Mouse (Mus musculus) CH12.LX (cell line): ENCODE data around the gene Srprb.

Experiments used
- CHD1 ChIP-seq: IDR thresholded peaks from 2 replicates; pipeline ENCODE4 v1.6.1; 2012; ENCODE audit warnings: low read depth, low read length, improper control_type of control experiment, inconsistent platforms
- ELF1 ChIP-seq: IDR thresholded peaks from 2 replicates; pipeline ENCODE4 v1.6.1; 2014; ENCODE audit warnings: low read depth, mild to moderate bottlenecking, inconsistent platforms, low read length, improper control_type of control experiment
- MAX ChIP-seq: IDR thresholded peaks from 2 replicates; pipeline ENCODE4 v1.6.1; 2011; ENCODE audit warnings: low read length, improper control_type of control experiment
- ZC3H11A ChIP-seq: IDR thresholded peaks from 2 replicates; pipeline ENCODE4 v1.6.1; 2012; ENCODE audit warnings: low read depth, mild to moderate bottlenecking, inconsistent platforms, low read length, improper control_type of control experiment
- ZKSCAN1 ChIP-seq: IDR thresholded peaks from 2 replicates; pipeline ENCODE4 v1.6.1; 2012; ENCODE audit warnings: low read depth, inconsistent platforms, low read length, improper control_type of control experiment, borderline replicate concordance

DNA sequence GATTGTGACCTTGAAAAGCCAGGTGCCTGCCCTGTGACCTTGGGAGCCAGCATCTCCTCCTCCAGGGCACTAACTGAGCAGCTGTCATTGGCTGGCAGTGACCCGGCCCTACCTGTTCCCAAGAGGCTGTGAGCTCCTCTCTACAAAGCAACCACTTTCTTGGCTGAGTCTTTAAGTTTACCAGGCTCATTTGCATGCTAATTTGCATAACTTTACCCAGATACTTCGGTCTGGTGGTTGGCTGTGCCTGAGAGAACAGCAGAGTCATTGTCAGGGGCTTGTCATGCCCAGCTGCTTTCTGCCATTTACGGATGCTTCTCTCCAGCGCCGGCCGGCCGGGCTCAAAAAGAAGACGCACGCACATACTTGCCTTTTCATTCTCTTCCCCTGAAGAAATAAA lies 55.2 kb downstream of the Srprb start:
- TF ChIP-seq ZKSCAN1 (no peak), CHD1 (no peak), ELF1 (no peak), ZC3H11A (no peak), MAX (no peak)
